9 mouse cellular contexts compared by ENCODE assay signal in genomic region chr6:90463228-90463862, GRCm38 (mm10). TPM values are rescaled to one million over a fixed set of nuclear protein-coding genes. Genes with fewer than 3 reads are reported as not detected.
DNase-seq lines count a peak whose midpoint lies in the region; ATAC-seq lines count a peak whose summit lies in the region.
"Had no signal": no experiment of that assay in that cellular context is flagged by ENCODE, and none has a peak within 500 bp of the region (broad histone marks: within the 10 kb centered on the region; RNA-seq: fewer than 3 reads in every experiment).

No protein-coding gene starts in this region.

- peaks cover 12% of the 10 kb centered on the region for H3K27me3 ChIP-seq in forebrain, embryonic 16.5 days (replicated peaks; ENCODE audit: control insufficient read depth, insufficient read depth, low read length)
- H3K27me3 ChIP-seq in liver, embryonic 12.5 days (replicated peaks), result peaks cover 63% of the 10 kb centered on the region
- H3K27me3 ChIP-seq in neural tube, embryonic 12.5 days (replicated peaks), result peaks cover 38% of the 10 kb centered on the region

- H3K4me1 ChIP-seq in forebrain, embryonic 16.5 days (replicated peaks; ENCODE audit: control insufficient read depth, insufficient read depth, low read length), result peaks cover 19% of the 10 kb centered on the region
- H3K4me1 ChIP-seq in liver, embryonic 12.5 days, result peaks cover 7% of the 10 kb centered on the region; the same call in 1 of the 2 replicates
- H3K4me1 ChIP-seq in neural tube, embryonic 12.5 days, result peaks cover 14% of the 10 kb centered on the region

- peak overlapping the region; percentile 65 for H3K4me3 ChIP-seq in forebrain, embryonic 16.5 days (replicated peaks; ENCODE audit: low read length)
- peak overlapping the region; percentile 56 for H3K4me3 ChIP-seq in liver, embryonic 12.5 days
- H3K4me3 ChIP-seq in neural tube, embryonic 12.5 days, result peak overlapping the region; percentile 58

- intact Hi-C loops in heart, postnatal 10 days (cut with DNase I), result loop anchor here (1.0 kb wide), 1 partner anchor 44 kb away; no protein-coding TSS in a partner anchor

- H3K36me3 ChIP-seq in forebrain, embryonic 16.5 days (ENCODE audit: control insufficient read depth, insufficient read depth), result no peaks in the 10 kb centered on the region
- no peaks in the 10 kb centered on the region for H3K36me3 ChIP-seq in liver, embryonic 12.5 days
- no peaks in the 10 kb centered on the region for H3K36me3 ChIP-seq in neural tube, embryonic 12.5 days

- no peaks in the 10 kb centered on the region for H3K9me3 ChIP-seq in forebrain, embryonic 16.5 days (ENCODE audit: control insufficient read depth, low read length)
- no peaks in the 10 kb centered on the region for H3K9me3 ChIP-seq in liver, embryonic 12.5 days (replicated peaks)
- H3K9me3 ChIP-seq in neural tube, embryonic 12.5 days, result no peaks in the 10 kb centered on the region

- peak overlapping the region; percentile 67 for H3K9ac ChIP-seq in forebrain, embryonic 16.5 days (replicated peaks; ENCODE audit: low read depth, low read length)
- H3K9ac ChIP-seq in liver, embryonic 12.5 days, result peak overlapping the region; percentile 52; the same call in 1 of the 2 replicates
- peak overlapping the region; percentile 57 for H3K9ac ChIP-seq in neural tube, embryonic 12.5 days

- peak; percentile 88 for ATAC-seq in forebrain, embryonic 16.5 days
- peak; percentile 67 for ATAC-seq in liver, embryonic 12.5 days
- ATAC-seq in neural tube, embryonic 12.5 days (ENCODE audit: low FRiP score, low read depth), result peak; percentile 61

- H3K4me2 ChIP-seq in forebrain, embryonic 16.5 days (ENCODE audit: low read length), result peak overlapping the region; percentile 100
- H3K4me2 ChIP-seq in liver, embryonic 12.5 days, result peak overlapping the region; percentile 73
- H3K4me2 ChIP-seq in neural tube, embryonic 12.5 days (replicated peaks), result peak overlapping the region; percentile 100

- under 1% methylated on average over 31 of the region's 31 CpGs for WGBS in forebrain, embryonic 16.5 days
- under 1% methylated on average over 31 of the region's 31 CpGs for WGBS in liver, embryonic 12.5 days (ENCODE audit: insufficient replicate concordance)
- WGBS in neural tube, embryonic 12.5 days, result under 1% methylated on average over 31 of the region's 31 CpGs

- DNase-seq in ES-CJ7 (ENCODE audit: low read depth, low spot score), result peak; percentile 58
- DNase-seq in cerebellum, adult 18-20 months, result peak; percentile 71 to 76
- DNase-seq in heart, postnatal 10 days, result peak; percentile 95 to 97
- DNase-seq in kidney, postnatal 36 days, result peak; percentile 96 to 98
- DNase-seq in urinary bladder, postnatal 10 days (ENCODE audit: low spot score), result peak; percentile 65

- peak overlapping the region; percentile 33; the same call in 1 of the 2 replicates for H3K27ac ChIP-seq in forebrain, embryonic 16.5 days (ENCODE audit: low read length)
- H3K27ac ChIP-seq in liver, embryonic 12.5 days, result peak overlapping the region; percentile 67
- no peak overlapping the region for H3K27ac ChIP-seq in neural tube, embryonic 12.5 days

RNA-seq across cellular contexts. Expression of gene Klf15, which starts 1.0 kb away (rescaled TPM):
- 11.6 and 14.3 TPM in 2 replicates for polyA plus RNA-seq in forebrain, embryonic 16.5 days (2015; fragmentation: Nextera tagmentation; extraction: Ambion mirVana)
- total RNA-seq in heart, postnatal 10 days (2021), result 10 to 100 TPM; 15.6 to 38.7 TPM
- polyA plus RNA-seq in liver, embryonic 12.5 days (2016; fragmentation: Nextera tagmentation; extraction: Ambion mirVana), result 8.6 and 10.3 TPM in 2 replicates
- 6.1 and 6.6 TPM in 2 replicates for polyA plus RNA-seq in neural tube, embryonic 12.5 days (2016; fragmentation: Nextera tagmentation; extraction: Ambion mirVana)
- total RNA-seq: MEL had no signal

RNA-seq across cellular contexts. Expression of gene Aldh1l1, which starts 22.9 kb away (rescaled TPM):
- polyA plus RNA-seq in forebrain, embryonic 16.5 days (2015; fragmentation: Nextera tagmentation; extraction: Ambion mirVana), result 33.3 and 38.0 TPM in 2 replicates
- 1 to 10 TPM; 1.0 to 2.2 TPM for total RNA-seq in heart, postnatal 10 days (2021)
- polyA plus RNA-seq in liver, embryonic 12.5 days (2016; fragmentation: Nextera tagmentation; extraction: Ambion mirVana), result 8.0 and 11.6 TPM in 2 replicates
- polyA plus RNA-seq in neural tube, embryonic 12.5 days (2016; fragmentation: Nextera tagmentation; extraction: Ambion mirVana), result 9.5 and 9.7 TPM in 2 replicates

RNA-seq across cellular contexts. Expression of gene Cfap100, which starts 34.7 kb away (rescaled TPM):
- polyA plus RNA-seq in forebrain, embryonic 16.5 days (2015; fragmentation: Nextera tagmentation; extraction: Ambion mirVana), result 4.4 and 5.4 TPM in 2 replicates
- under 1 TPM in 1 of 2 experiments, not detected in 1; 0.41 TPM for total RNA-seq in heart, postnatal 10 days (2021)
- not detected in 2 replicates for polyA plus RNA-seq in liver, embryonic 12.5 days (2016; fragmentation: Nextera tagmentation; extraction: Ambion mirVana)
- 2.1 and 2.9 TPM in 2 replicates for polyA plus RNA-seq in neural tube, embryonic 12.5 days (2016; fragmentation: Nextera tagmentation; extraction: Ambion mirVana)
- total RNA-seq: MEL had no signal
